In the genomic region with DNA sequence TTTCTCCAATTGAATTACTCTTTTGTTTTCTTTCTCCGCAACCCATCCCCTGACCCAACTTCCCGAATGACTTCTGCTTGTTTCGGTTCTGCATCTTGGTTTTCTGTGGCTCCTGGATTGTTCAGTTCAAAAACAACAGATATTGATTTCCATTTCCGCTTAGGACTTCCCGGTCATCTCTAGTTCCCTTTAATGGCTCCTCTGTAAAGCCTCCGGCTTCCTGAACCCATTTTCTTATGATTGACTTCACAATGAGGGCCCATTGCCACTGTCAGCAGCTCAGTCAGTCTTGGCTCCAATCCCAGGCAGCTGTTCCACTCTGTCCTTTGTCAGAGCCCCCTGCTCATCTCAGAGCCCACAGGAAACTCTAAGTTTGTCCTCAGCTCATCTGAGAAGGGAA, we compare ENCODE assay signal across 10 mouse cellular contexts. TPM values are rescaled to one million over a fixed set of nuclear protein-coding genes. Genes with fewer than 3 reads are reported as not detected.
A peak's percentile ranks its signal among the peaks of the same experiment; 100 is the strongest.
DNase-seq lines count a peak whose midpoint lies in the region; ATAC-seq and TF ChIP-seq lines count a peak whose summit lies in the region.
"Had no signal": no experiment of that assay in that cellular context is flagged by ENCODE, and none has a peak within 500 bp of the region (broad histone marks: within the 10 kb centered on the region; RNA-seq: fewer than 3 reads in every experiment).

No protein-coding gene starts in this region.

- no peak for ATAC-seq in limb, embryonic 14.5 days (ENCODE audit: low FRiP score, low read depth)
- ATAC-seq in heart, embryonic 14.5 days (ENCODE audit: insufficient number of reproducible peaks, insufficient read depth, low FRiP score, low read depth), result peak; percentile 66
- ATAC-seq in megakaryocyte, adult 5-6 weeks (ENCODE audit: poor library complexity, severe bottlenecking), result peak; percentile 88

- H3K27ac ChIP-seq in limb, embryonic 14.5 days (replicated peaks; ENCODE audit: low read depth, low read length), result no peak overlapping the region
- no peak overlapping the region for H3K27ac ChIP-seq in limb, embryonic 10.5 days
- peak overlapping the region in 1 of 2 experiments; percentile 46; a peak in 3 of 4 replicates for H3K27ac ChIP-seq in heart, embryonic 14.5 days (replicated peaks in 1 of 2; ENCODE audit: control insufficient read depth in 1 of 2, insufficient read depth in 1 of 2, low read depth in 2 of 2, low read length in 2 of 2)
- H3K27ac ChIP-seq: liver, embryonic 13.5 days had no signal

- H3K9ac ChIP-seq in limb, embryonic 14.5 days (ENCODE audit: low read depth, low read length, severe bottlenecking), result no peak overlapping the region
- H3K9ac ChIP-seq in heart, embryonic 14.5 days (ENCODE audit: low read length), result no peak overlapping the region
- H3K9ac ChIP-seq: liver, embryonic 13.5 days had no signal

- no peaks in the 10 kb centered on the region for H3K27me3 ChIP-seq in limb, embryonic 14.5 days (ENCODE audit: control insufficient read depth, insufficient read depth, low read length)
- no peaks in the 10 kb centered on the region for H3K27me3 ChIP-seq in limb, embryonic 10.5 days (ENCODE audit: low read depth, poor library complexity, severe bottlenecking)
- no peaks in the 10 kb centered on the region for H3K27me3 ChIP-seq in heart, embryonic 14.5 days (ENCODE audit: control insufficient read depth, insufficient read depth, low read length)

- H3K9me3 ChIP-seq in limb, embryonic 14.5 days (ENCODE audit: control insufficient read depth, low read length), result no peaks in the 10 kb centered on the region
- no peaks in the 10 kb centered on the region for H3K9me3 ChIP-seq in limb, embryonic 10.5 days (replicated peaks)
- 0 out of 2 replicates have a peak, but pooled peaks cover 4% of the 10 kb centered on the region for H3K9me3 ChIP-seq in heart, embryonic 14.5 days (ENCODE audit: control insufficient read depth, low read length)
- H3K9me3 ChIP-seq: liver, embryonic 13.5 days had no signal

- H3K4me3 ChIP-seq in limb, embryonic 14.5 days (replicated peaks; ENCODE audit: low read length), result no peak overlapping the region
- no peak overlapping the region for H3K4me3 ChIP-seq in limb, embryonic 10.5 days
- H3K4me3 ChIP-seq in heart, embryonic 14.5 days (ENCODE audit: control insufficient read depth in 1 of 2, insufficient read depth in 1 of 2, low read depth in 1 of 2, low read length in 2 of 2), result no peak overlapping the region
- H3K4me3 ChIP-seq: liver, embryonic 13.5 days had no signal

- peak; percentile 58 for DNase-seq in limb, embryonic 14.5 days (ENCODE audit: low spot score)
- DNase-seq in limb, embryonic 10.5 days (ENCODE audit: low spot score), result no peak
- DNase-seq in kidney, adult 8-10 months, result peak; percentile 28 to 36
- DNase-seq in cerebellum, adult 8-10 months, result no peak
- no peak for DNase-seq in layer of hippocampus, adult 11-12 months (ENCODE audit: low spot score)
- DNase-seq: cerebellum, adult 9-10 months; liver, embryonic 13.5 days; right cerebral cortex, postnatal 25 days had no signal

- no peak for TF ChIP-seq POLR2A in limb, embryonic 14.5 days (IDR thresholded peaks at IDR 0.05; ENCODE audit: borderline replicate concordance, extremely low read depth, insufficient read depth, insufficient read length)

- 73% methylated on average over 6 of the region's 6 CpGs for WGBS in limb, embryonic 14.5 days
- WGBS in limb, embryonic 10.5 days, result 78% methylated on average over 6 of the region's 6 CpGs
- whole genome bisulfite sequencing in heart, embryonic 14.5 days, result 48% methylated on average over 6 of the region's 6 CpGs

- no peak overlapping the region for H3K4me2 ChIP-seq in limb, embryonic 14.5 days (replicated peaks; ENCODE audit: low read depth, low read length, severe bottlenecking)
- peak overlapping the region; percentile 11; the same call in 1 of the 2 replicates for H3K4me2 ChIP-seq in heart, embryonic 14.5 days (ENCODE audit: low read length)
- H3K4me2 ChIP-seq: liver, embryonic 13.5 days had no signal

- H3K4me1 ChIP-seq in limb, embryonic 14.5 days (ENCODE audit: control insufficient read depth, insufficient read depth, low read length), result no peaks in the 10 kb centered on the region
- no peaks in the 10 kb centered on the region for H3K4me1 ChIP-seq in limb, embryonic 10.5 days
- H3K4me1 ChIP-seq in heart, embryonic 14.5 days (ENCODE audit: control insufficient read depth in 2 of 2, insufficient read depth in 2 of 2, low read length in 2 of 2), result peaks cover 2 to 5% of the 10 kb centered on the region in 2 experiments; a peak in 2 of 4 replicates

- no peaks in the 10 kb centered on the region for H3K36me3 ChIP-seq in limb, embryonic 14.5 days (ENCODE audit: control insufficient read depth, insufficient read depth, low read length)
- H3K36me3 ChIP-seq in limb, embryonic 10.5 days, result no peaks in the 10 kb centered on the region
- H3K36me3 ChIP-seq in heart, embryonic 14.5 days (ENCODE audit: control insufficient read depth, insufficient read depth, low read length), result no peaks in the 10 kb centered on the region
- H3K36me3 ChIP-seq: liver, embryonic 13.5 days had no signal

RNA-seq across cellular contexts. Expression of gene Sh3pxd2b, which starts 16.5 kb away (rescaled TPM):
- 44.3 and 52.8 TPM in 2 replicates for polyA plus RNA-seq in limb, embryonic 14.5 days (2012; rRNA removed)
- 31.5 and 31.8 TPM in 2 replicates for polyA plus RNA-seq in limb, embryonic 14.5 days (2014; fragmentation: Nextera tagmentation; extraction: Ambion mirVana)
- 25.0 and 31.3 TPM in 2 replicates for polyA plus RNA-seq in limb, embryonic 10.5 days (2016; fragmentation: Nextera tagmentation; extraction: Ambion mirVana)
- polyA plus RNA-seq in heart, embryonic 14.5 days (2014; fragmentation: Nextera tagmentation; extraction: Ambion mirVana), result 12.6 and 13.3 TPM in 2 replicates
- total RNA-seq in megakaryocyte, adult 5-6 weeks (2015), result 5.3 and 7.0 TPM in 2 replicates
- 2.4 and 2.9 TPM in 2 replicates for total RNA-seq in megakaryocyte, adult 5-6 weeks (2017)

RNA-seq across cellular contexts. Expression of gene Hbq1a, which starts 31.2 kb away (rescaled TPM):
- 0.83 and 1.3 TPM in 2 replicates for polyA plus RNA-seq in limb, embryonic 14.5 days (2012; rRNA removed)
- 0.97 and 1.3 TPM in 2 replicates for polyA plus RNA-seq in limb, embryonic 14.5 days (2014; fragmentation: Nextera tagmentation; extraction: Ambion mirVana)
- polyA plus RNA-seq in limb, embryonic 10.5 days (2016; fragmentation: Nextera tagmentation; extraction: Ambion mirVana), result not detected in 2 replicates
- 1.2 and 2.5 TPM in 2 replicates for polyA plus RNA-seq in heart, embryonic 14.5 days (2014; fragmentation: Nextera tagmentation; extraction: Ambion mirVana)
- not detected in 2 replicates for total RNA-seq in megakaryocyte, adult 5-6 weeks (2015)
- total RNA-seq in megakaryocyte, adult 5-6 weeks (2017), result not detected in 2 replicates

RNA-seq across cellular contexts. Expression of gene Hba-a2, which starts 34.8 kb away (rescaled TPM):
- polyA plus RNA-seq in limb, embryonic 14.5 days (2012; rRNA removed), result 9,478 and 10,620 TPM in 2 replicates
- polyA plus RNA-seq in limb, embryonic 14.5 days (2014; fragmentation: Nextera tagmentation; extraction: Ambion mirVana), result 9,964 and 14,532 TPM in 2 replicates
- polyA plus RNA-seq in limb, embryonic 10.5 days (2016; fragmentation: Nextera tagmentation; extraction: Ambion mirVana), result 3,476 and 3,759 TPM in 2 replicates
- 18,791 and 33,479 TPM in 2 replicates for polyA plus RNA-seq in heart, embryonic 14.5 days (2014; fragmentation: Nextera tagmentation; extraction: Ambion mirVana)
- total RNA-seq in megakaryocyte, adult 5-6 weeks (2015), result 72.7 and 158 TPM in 2 replicates
- total RNA-seq in megakaryocyte, adult 5-6 weeks (2017), result 99.3 and 270 TPM in 2 replicates

RNA-seq across cellular contexts. Expression of gene Hbq1b, which starts 44.3 kb away (rescaled TPM):
- polyA plus RNA-seq in limb, embryonic 14.5 days (2012; rRNA removed), result 0.87 and 2.4 TPM in 2 replicates
- polyA plus RNA-seq in limb, embryonic 14.5 days (2014; fragmentation: Nextera tagmentation; extraction: Ambion mirVana), result 0.91 and 1.1 TPM in 2 replicates
- polyA plus RNA-seq in limb, embryonic 10.5 days (2016; fragmentation: Nextera tagmentation; extraction: Ambion mirVana), result 5.7 and 5.9 TPM in 2 replicates
- polyA plus RNA-seq in heart, embryonic 14.5 days (2014; fragmentation: Nextera tagmentation; extraction: Ambion mirVana), result 1.5 and 2.1 TPM in 2 replicates
- total RNA-seq in megakaryocyte, adult 5-6 weeks (2015), result 1.1 TPM in 1 of 2 replicates, not detected in the other
- not detected in 2 replicates for total RNA-seq in megakaryocyte, adult 5-6 weeks (2017)

RNA-seq across cellular contexts. Expression of gene Hba-a1, which starts 47.8 kb away (rescaled TPM):
- polyA plus RNA-seq in limb, embryonic 14.5 days (2012; rRNA removed), result 4,119 and 4,850 TPM in 2 replicates
- 3,906 and 5,793 TPM in 2 replicates for polyA plus RNA-seq in limb, embryonic 14.5 days (2014; fragmentation: Nextera tagmentation; extraction: Ambion mirVana)
- 1,811 and 2,033 TPM in 2 replicates for polyA plus RNA-seq in limb, embryonic 10.5 days (2016; fragmentation: Nextera tagmentation; extraction: Ambion mirVana)
- 7,195 and 12,752 TPM in 2 replicates for polyA plus RNA-seq in heart, embryonic 14.5 days (2014; fragmentation: Nextera tagmentation; extraction: Ambion mirVana)
- total RNA-seq in megakaryocyte, adult 5-6 weeks (2015), result 53.9 and 134 TPM in 2 replicates
- total RNA-seq in megakaryocyte, adult 5-6 weeks (2017), result 18.7 and 44.2 TPM in 2 replicates

Comparison
In these comparisons a context has a peak if more than half of its experiments do, and no peak if none do; other contexts are left out.
1. DNase-seq: peak in limb, embryonic 14.5 days (single experiment) and kidney, adult 8-10 months (2 of 2); none in limb, embryonic 10.5 days (single experiment), cerebellum, adult 8-10 months (single experiment) and layer of hippocampus, adult 11-12 months (single experiment).